Mouse (Mus musculus) C2C12 (cell line): ENCODE results near the gene Exosc5. TPM values are rescaled to one million over a fixed set of nuclear protein-coding genes. Genes with fewer than 3 reads are reported as not detected.

Source experiments
- H3K27me3 ChIP-seq: one replicate; pipeline ENCODE4 v1.6.1; 2011; ENCODE audit not compliant: control insufficient read depth, insufficient read depth, insufficient read length
- H3K36me3 ChIP-seq: one replicate; pipeline ENCODE4 v1.6.1; 2011; ENCODE audit not compliant: control insufficient read depth, insufficient read depth
- H3K4me3 ChIP-seq: one replicate; pipeline ENCODE4 v1.5.1; 2011; ENCODE audit warnings: mild to moderate bottlenecking, control low read depth; ENCODE audit not compliant: poor library complexity, insufficient read depth, severe bottlenecking
- H3K79me2 ChIP-seq: one replicate; pipeline ENCODE4 v1.6.1; 2011; ENCODE audit not compliant: control insufficient read depth, insufficient read depth
- H3K79me3 ChIP-seq: one replicate; pipeline ENCODE4 v1.6.1; 2011; ENCODE audit warnings: low read depth, control low read depth
- H3ac ChIP-seq: one replicate; pipeline ENCODE3; 2011; ENCODE audit warnings: low read depth; ENCODE audit not compliant: control insufficient read depth, insufficient read length
- CEBPB ChIP-seq: IDR thresholded peaks from one replicate; pipeline ENCODE4 v1.6.1; 2011; ENCODE audit warnings: low read depth, mild to moderate bottlenecking, control low read depth, moderate library complexity
- CTCF ChIP-seq: IDR thresholded peaks from one replicate; pipeline ENCODE4 v1.5.1; 2011; ENCODE audit not compliant: control insufficient read depth, insufficient read depth, insufficient read length
- FOSL1 ChIP-seq: IDR thresholded peaks from one replicate; pipeline ENCODE4 v1.8.0; 2011; ENCODE audit warnings: mild to moderate bottlenecking, low read length; ENCODE audit not compliant: poor library complexity, insufficient read depth, severe bottlenecking
- MAX ChIP-seq: IDR thresholded peaks from one replicate; pipeline ENCODE4 v1.6.1; 2011; ENCODE audit warnings: mild to moderate bottlenecking, control low read depth
- MYOD1 ChIP-seq: IDR thresholded peaks from one replicate; pipeline ENCODE4 v1.6.1; 2011; ENCODE audit warnings: low read depth; ENCODE audit not compliant: control insufficient read depth, insufficient read length
- MYOG ChIP-seq: IDR thresholded peaks from one replicate; pipeline ENCODE4 v1.6.1; 2011; ENCODE audit not compliant: control insufficient read depth, insufficient read length; ENCODE audit errors: extremely low read depth
- USF1 ChIP-seq: IDR thresholded peaks from one replicate; pipeline ENCODE4 v1.6.1; 2011; ENCODE audit warnings: low read depth, mild to moderate bottlenecking, control low read depth, moderate library complexity
- polyA plus RNA-seq: library from polyadenylated mRNA; unstranded; fragments of >200 nt; fragmentation: generic; extraction: Trizol; gene quantifications from one replicate; pipeline ENCODE4 v1.2.1, GENCODE M21; 2012; ENCODE audit warnings: missing spikeins

The Exosc5 gene
- polyA plus RNA-seq, 1 experiment = 53.2 TPM

DNA sequence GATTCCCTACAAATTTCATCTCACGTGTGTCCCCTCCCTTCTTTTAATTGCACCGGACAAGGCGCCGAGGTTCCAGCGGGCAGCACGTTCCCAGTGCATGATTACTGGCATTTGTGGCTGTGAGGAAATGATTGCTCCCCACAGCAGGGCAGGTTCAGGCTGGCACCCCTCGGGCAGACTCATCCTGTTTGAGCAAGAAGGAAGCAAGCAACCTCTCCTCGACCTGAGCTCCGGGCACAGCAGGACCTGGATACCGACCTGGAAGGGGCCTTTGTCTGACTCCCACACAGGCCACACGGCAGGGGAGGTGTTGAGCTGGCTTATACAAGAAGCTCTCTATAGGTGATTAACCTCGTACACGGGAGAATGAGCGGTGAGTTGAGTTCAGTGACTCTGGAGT lies 13.9 kb upstream of the Exosc5 start:
- no peaks in the 10 kb centered on the region for H3K27me3 ChIP-seq
- TF ChIP-seq USF1 = no peak
- TF ChIP-seq FOSL1 = no peak
- no peak for TF ChIP-seq CTCF
- TF ChIP-seq CEBPB = no peak
- TF ChIP-seq MYOG = no peak
- TF ChIP-seq MAX = no peak
- no peak for TF ChIP-seq MYOD1
- H3K4me3 ChIP-seq = no peak overlapping the region
- H3K36me3 ChIP-seq = no peaks in the 10 kb centered on the region
- no peaks in the 10 kb centered on the region for H3K79me3 ChIP-seq
- no peaks in the 10 kb centered on the region for H3K79me2 ChIP-seq
- H3ac ChIP-seq = no peak overlapping the region

DNA sequence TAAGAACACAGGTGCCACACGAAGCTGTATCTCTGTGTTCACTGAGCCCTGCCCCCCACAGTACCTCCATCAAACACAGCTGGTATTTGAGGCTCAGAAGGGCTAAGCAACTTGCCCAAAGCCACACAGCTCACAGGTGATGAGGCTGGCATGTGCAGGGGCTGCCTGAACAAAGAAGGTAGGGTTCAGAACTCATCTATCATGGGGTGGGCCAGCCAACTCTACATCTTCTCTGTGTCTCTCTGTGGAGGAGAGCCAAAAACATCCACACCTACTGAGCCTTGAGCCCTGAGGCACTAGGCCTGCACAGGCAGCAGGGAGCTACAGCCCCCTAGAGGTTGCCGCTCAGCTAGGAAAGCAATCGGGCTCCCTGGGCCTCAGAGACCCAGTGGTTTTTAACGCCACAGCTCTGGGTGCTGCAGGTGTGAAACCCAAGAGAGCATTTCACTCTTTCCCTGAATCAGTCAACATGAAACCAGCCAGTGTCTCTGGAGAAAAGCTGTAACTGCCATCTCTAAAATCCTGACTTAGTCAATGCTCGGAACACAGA lies 11.3 kb upstream of the Exosc5 start:
- Histone ChIP-seq H3ac (no peak overlapping the region), H3K79me3 (no peaks in the 10 kb centered on the region), H3K4me3 (no peak overlapping the region), H3K27me3 (no peaks in the 10 kb centered on the region), H3K36me3 (no peaks in the 10 kb centered on the region), H3K79me2 (no peaks in the 10 kb centered on the region)
- TF ChIP-seq CEBPB (no peak), USF1 (no peak), MAX (no peak), CTCF (no peak), MYOD1 (no peak), MYOG (no peak), FOSL1 (no peak)

DNA sequence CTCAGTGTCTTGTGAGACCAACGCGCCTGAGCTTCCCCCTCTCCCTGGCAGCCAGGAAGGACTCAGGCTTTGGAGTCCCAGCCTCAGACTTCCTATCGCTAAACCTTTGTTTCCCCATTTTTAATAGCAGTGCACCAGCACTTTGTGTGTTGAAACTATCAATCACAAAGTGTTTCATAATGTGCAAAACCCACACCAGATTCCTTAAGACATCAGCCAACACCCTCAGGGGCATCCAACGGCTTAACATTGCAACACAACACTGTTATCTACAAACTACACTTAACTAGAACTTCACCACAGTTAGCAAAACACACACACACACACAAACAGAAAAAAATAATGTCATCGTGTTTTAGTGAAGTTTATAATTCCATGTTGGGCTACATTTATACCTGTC lies 9.1 kb upstream of the Exosc5 start:
- H3ac ChIP-seq = no peak overlapping the region
- no peak overlapping the region for H3K4me3 ChIP-seq
- no peaks in the 10 kb centered on the region for H3K79me2 ChIP-seq
- no peaks in the 10 kb centered on the region for H3K27me3 ChIP-seq
- no peaks in the 10 kb centered on the region for H3K36me3 ChIP-seq
- TF ChIP-seq CTCF (no peak), MAX (no peak), FOSL1 (no peak), MYOD1 (no peak), USF1 (no peak), CEBPB (no peak), MYOG (no peak)
- H3K79me3 ChIP-seq = no peaks in the 10 kb centered on the region

DNA sequence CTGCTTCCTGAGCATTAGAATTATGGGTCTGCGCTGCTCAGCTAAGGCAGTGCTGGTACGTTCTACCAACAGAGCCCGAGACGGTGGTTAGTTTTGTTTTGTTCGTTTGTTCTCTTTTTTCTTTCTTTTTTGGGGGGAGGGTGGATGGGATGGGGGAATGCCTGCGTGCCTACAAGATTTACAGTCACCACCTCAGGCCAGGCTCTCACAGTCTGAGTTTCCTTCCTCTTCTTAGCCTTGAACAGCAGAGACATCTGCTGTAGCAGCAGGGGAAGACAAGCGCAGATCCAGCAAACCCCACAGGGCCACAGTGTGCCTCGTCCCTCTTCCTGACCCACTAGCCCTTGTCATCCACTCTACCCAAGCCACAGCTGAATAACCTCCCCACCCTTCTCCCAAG lies 7.7 kb upstream of the Exosc5 start:
- Histone ChIP-seq H3ac (no peak overlapping the region), H3K79me2 (no peaks in the 10 kb centered on the region), H3K27me3 (no peaks in the 10 kb centered on the region), H3K79me3 (no peaks in the 10 kb centered on the region), H3K4me3 (no peak overlapping the region), H3K36me3 (no peaks in the 10 kb centered on the region)
- TF ChIP-seq MYOD1 (no peak), FOSL1 (no peak), MYOG (no peak), CTCF (no peak), MAX (no peak), USF1 (no peak), CEBPB (no peak)

DNA sequence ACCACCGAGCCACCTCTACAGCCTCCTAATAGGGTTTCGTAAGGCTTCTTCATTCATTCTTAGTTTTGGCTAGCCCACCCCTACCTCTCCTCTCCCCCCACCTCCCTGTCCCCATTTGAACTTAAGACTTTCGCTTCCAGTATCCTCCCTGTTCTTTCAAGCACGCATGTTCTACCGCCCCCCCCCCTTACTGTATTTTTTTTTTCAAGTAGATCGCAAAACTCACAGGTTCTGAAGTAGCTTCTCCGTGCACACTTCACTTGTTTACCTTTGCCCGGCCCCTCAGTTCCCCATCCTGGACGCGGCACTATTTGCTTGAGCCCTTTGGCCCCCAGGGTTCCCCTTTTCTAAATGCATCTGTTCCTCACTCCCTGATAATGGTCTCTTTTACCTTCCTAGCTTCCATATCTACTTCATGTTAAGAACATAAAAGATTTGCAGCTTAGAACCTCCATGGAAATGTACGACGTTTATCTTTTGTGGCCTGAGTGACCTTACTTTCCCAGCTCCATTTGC lies 6.7 kb upstream of the Exosc5 start:
- Histone ChIP-seq H3K79me3 (no peaks in the 10 kb centered on the region), H3K79me2 (no peaks in the 10 kb centered on the region), H3K36me3 (no peaks in the 10 kb centered on the region), H3K4me3 (no peak overlapping the region), H3ac (no peak overlapping the region), H3K27me3 (no peaks in the 10 kb centered on the region)
- TF ChIP-seq MAX (no peak), CTCF (no peak), MYOD1 (no peak), MYOG (no peak), USF1 (no peak), CEBPB (no peak), FOSL1 (no peak)
